Mouse (Mus musculus) thymus, adult 2 months (tissue): ENCODE results near the gene Klf15. TPM values are rescaled to one million over a fixed set of nuclear protein-coding genes. Genes with fewer than 3 reads are reported as not detected.

Source experiments
- DNase-seq: peaks from one replicate; pipeline ENCODE4 v3.0.0; 2021
- H3K27ac ChIP-seq: fragments of 200-500 bp; 2 replicates; pipeline ENCODE4 v1.5.1; 2012; ENCODE audit warnings: low read length, control low read depth; ENCODE audit not compliant: control insufficient read depth, insufficient read depth
- H3K27me3 ChIP-seq: fragments of 200-500 bp; 2 replicates; pipeline ENCODE4 v1.6.1; 2012; ENCODE audit warnings: mild to moderate bottlenecking, low read length, moderate library complexity, mixed read lengths; ENCODE audit not compliant: control insufficient read depth, insufficient read depth
- H3K36me3 ChIP-seq: fragments of 200-500 bp; 2 replicates; pipeline ENCODE4 v1.6.1; 2012; ENCODE audit warnings: mild to moderate bottlenecking, low read length, moderate library complexity; ENCODE audit not compliant: control insufficient read depth, insufficient read depth
- H3K4me1 ChIP-seq: fragments of 200-500 bp; replicated peaks from 2 replicates; pipeline ENCODE4 v1.6.1; 2012; ENCODE audit warnings: low read length; ENCODE audit not compliant: control insufficient read depth, insufficient read depth
- H3K4me3 ChIP-seq: fragments of 200-500 bp; 2 replicates; pipeline ENCODE4 v1.5.1; 2012; ENCODE audit warnings: mild to moderate bottlenecking, low read length, control low read depth, moderate library complexity; ENCODE audit not compliant: control insufficient read depth, insufficient read depth
- CTCF ChIP-seq: fragments of 200-500 bp; IDR thresholded peaks from 2 replicates; pipeline ENCODE4 v1.5.1; 2012; ENCODE audit warnings: mild to moderate bottlenecking, control low read depth, low read length, moderate library complexity, borderline replicate concordance; ENCODE audit not compliant: control insufficient read depth, poor library complexity, insufficient read depth; ENCODE audit errors: extremely low read depth
- POLR2A ChIP-seq: fragments of 200-500 bp; IDR thresholded peaks from 2 replicates; pipeline ENCODE4 v1.6.1; 2012; ENCODE audit warnings: mild to moderate bottlenecking, low read length, control low read depth, moderate library complexity; ENCODE audit not compliant: control insufficient read depth, poor library complexity, insufficient read depth; ENCODE audit errors: extremely low read depth
- WGBS: fragments of 180-500 bp; shearing (Covaris S2); methylation state at CpG from one replicate; pipeline ENCODE4 v1.1.7; 2018; 5-methylcytosine and 5-hydroxymethylcytosine counted together
- polyA plus RNA-seq: library from polyadenylated mRNA; depleted of rRNA; stranded (reverse); fragments of >200 nt; gene quantifications from 2 replicates; pipeline ENCODE4 v1.2.3, GENCODE M21; 2012

The Klf15 gene
- polyA plus RNA-seq, 1 experiment: 23.8 TPM

- no peak for TF ChIP-seq POLR2A
These were observed 24.0 kb downstream of the Klf15 start, which contains the start of gene Aldh1l1 for GRCm38 (mm10) chr6:90486176-90486921. TSS of gene Aldh1l1 (plus strand) at chr6:90486427.

GRCm38 (mm10) chr6:90487531-90487930 lies 25.2 kb downstream of the Klf15 start:
- 100% methylated on average over 1 of the region's 1 CpGs for WGBS
- DNase-seq: no peak
- H3K36me3 ChIP-seq: no peaks in the 10 kb centered on the region
- H3K27ac ChIP-seq: no peak overlapping the region
- TF ChIP-seq POLR2A (no peak), CTCF (no peak)
- H3K4me1 ChIP-seq: no peaks in the 10 kb centered on the region
- H3K4me3 ChIP-seq: no peak overlapping the region
- no peaks in the 10 kb centered on the region for H3K27me3 ChIP-seq

More at GRCm38 (mm10) chr6:90486176-90486921, 24.0 kb downstream of the Klf15 start, which contains the start of gene Aldh1l1:
- Histone ChIP-seq H3K27me3 (no peaks in the 10 kb centered on the region), H3K4me3 (no peak within 1 kb of the TSS), H3K27ac (no peak within 1 kb of the TSS), H3K4me1 (no peaks in the 10 kb centered on the region), H3K36me3 (no peaks in the 10 kb centered on the region)
- DNase-seq: no peak
- WGBS: 90% methylated on average over 12 of the region's 12 CpGs

DNA sequence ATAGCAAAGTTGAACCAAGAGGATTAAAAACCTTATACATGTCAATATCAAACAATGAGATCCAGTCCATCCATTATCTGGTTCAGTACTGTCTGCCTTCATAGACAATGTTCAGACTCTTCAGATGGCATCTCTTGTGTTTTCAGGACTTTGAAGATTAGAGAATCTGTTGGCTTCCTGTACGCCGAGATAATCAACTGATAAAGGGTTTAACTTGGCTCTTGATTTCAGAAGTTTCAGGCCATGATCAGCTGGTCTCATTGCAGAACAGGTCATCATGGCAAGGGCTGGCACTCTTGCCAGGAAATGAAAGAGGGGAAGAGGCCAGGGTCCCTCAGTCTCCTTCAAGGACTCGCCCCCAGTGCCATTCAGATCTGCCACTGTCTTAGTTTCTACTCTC lies 27.2 kb downstream of the Klf15 start:
- no peak for DNase-seq
- Histone ChIP-seq H3K4me3 (no peak overlapping the region), H3K27me3 (no peaks in the 10 kb centered on the region), H3K4me1 (no peaks in the 10 kb centered on the region), H3K36me3 (no peaks in the 10 kb centered on the region), H3K27ac (no peak overlapping the region)
- TF ChIP-seq CTCF (no peak), POLR2A (no peak)
- WGBS: 83% methylated on average over 3 of the region's 3 CpGs

DNA sequence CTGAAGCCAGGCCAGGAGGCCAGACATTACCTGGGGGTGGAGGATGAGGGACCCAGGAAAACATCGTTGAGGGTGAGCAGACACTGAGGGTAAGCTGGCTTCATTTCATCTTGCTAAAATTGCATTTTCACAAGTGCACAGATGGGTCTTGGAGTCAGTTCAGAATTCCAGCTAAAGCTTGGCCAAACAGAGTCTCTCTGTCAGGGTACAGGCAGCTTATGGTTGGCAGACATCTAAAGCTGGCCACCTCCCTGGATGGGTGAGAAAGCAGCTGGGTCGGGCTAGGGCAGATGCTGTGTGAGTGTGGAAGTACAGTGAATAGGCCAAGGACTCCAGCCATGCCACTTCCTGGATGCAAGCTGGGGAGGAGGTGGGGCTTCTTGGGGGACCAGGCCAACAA lies 28.6 kb downstream of the Klf15 start:
- DNase-seq: no peak
- TF ChIP-seq CTCF (no peak), POLR2A (no peak)
- H3K27ac ChIP-seq: no peak overlapping the region
- no peaks in the 10 kb centered on the region for H3K4me1 ChIP-seq
- no peaks in the 10 kb centered on the region for H3K36me3 ChIP-seq
- no peak overlapping the region for H3K4me3 ChIP-seq
- no peaks in the 10 kb centered on the region for H3K27me3 ChIP-seq
- 92% methylated on average over 2 of the region's 2 CpGs for WGBS

- H3K4me3 ChIP-seq: no peak overlapping the region
- H3K36me3 ChIP-seq: no peaks in the 10 kb centered on the region
- H3K27ac ChIP-seq: no peak overlapping the region
- no peak for DNase-seq
- no peaks in the 10 kb centered on the region for H3K4me1 ChIP-seq
- WGBS: 90% methylated on average over 10 of the region's 10 CpGs
- TF ChIP-seq POLR2A: no peak
- no peak for TF ChIP-seq CTCF
- H3K27me3 ChIP-seq: no peaks in the 10 kb centered on the region
These were observed 29.8 kb downstream of the Klf15 start for GRCm38 (mm10) chr6:90491956-90492744.

DNA sequence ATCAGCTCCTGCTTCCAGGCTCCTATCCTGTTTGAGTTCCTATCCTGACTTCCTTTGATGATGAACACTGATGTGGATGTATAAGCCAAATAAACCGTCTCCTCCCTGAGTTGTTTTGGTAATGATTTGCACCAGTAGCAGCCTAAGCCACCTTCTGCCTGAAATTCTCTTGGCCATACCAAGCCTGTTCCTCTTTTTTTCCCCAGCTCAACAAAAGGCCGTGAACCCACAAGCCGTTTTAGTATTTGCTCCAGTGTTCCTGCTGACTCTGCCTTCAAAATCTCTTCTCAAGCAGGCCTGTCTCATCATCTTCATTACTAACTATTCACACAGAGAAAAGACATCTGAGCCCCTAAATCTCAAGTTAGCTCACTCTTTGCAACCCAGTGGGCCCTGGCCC lies 31.8 kb downstream of the Klf15 start:
- no peak overlapping the region for H3K27ac ChIP-seq
- TF ChIP-seq CTCF (no peak), POLR2A (no peak)
- no peaks in the 10 kb centered on the region for H3K27me3 ChIP-seq
- no peaks in the 10 kb centered on the region for H3K4me1 ChIP-seq
- DNase-seq: no peak
- no peak overlapping the region for H3K4me3 ChIP-seq
- no peaks in the 10 kb centered on the region for H3K36me3 ChIP-seq
- WGBS: 22% methylated on average over 3 of the region's 3 CpGs
